Comparison of ENCODE assay signal across 8 mouse cellular contexts in genomic region chr6:143100478-143101115, GRCm38 (mm10). TPM values are rescaled to one million over a fixed set of nuclear protein-coding genes. Genes with fewer than 3 reads are reported as not detected.
DNase-seq lines count a peak whose midpoint lies in the region; ATAC-seq and TF ChIP-seq lines count a peak whose summit lies in the region.

No protein-coding gene starts in this region.

- no peak for TF ChIP-seq CTCF in bone marrow, adult 2 months (IDR thresholded peaks at IDR 0.05; ENCODE audit: control insufficient read depth, insufficient read depth, low read length)

- TF ChIP-seq POLR2A in bone marrow, adult 2 months (IDR thresholded peaks at IDR 0.05; ENCODE audit: borderline replicate concordance, control insufficient read depth, low read depth, low read length): no peak

- no peaks in the 10 kb centered on the region for H3K36me3 ChIP-seq in hindbrain, embryonic 11.5 days (ENCODE audit: control insufficient read depth, insufficient read depth, low read length)
- H3K36me3 ChIP-seq in midbrain, embryonic 14.5 days (ENCODE audit: control insufficient read depth, insufficient read depth, low read length): peaks cover 14% of the 10 kb centered on the region

- peak overlapping the region; percentile 69 for H3K4me2 ChIP-seq in hindbrain, embryonic 11.5 days (replicated peaks; ENCODE audit: low read depth, low read length)
- H3K4me2 ChIP-seq in midbrain, embryonic 14.5 days (ENCODE audit: low read length): peak overlapping the region; percentile 76

- DNase-seq in kidney, adult 9 months: peak; percentile 17
- DNase-seq in kidney, postnatal 25 days: no peak
- DNase-seq in hindbrain, embryonic 11.5 days (ENCODE audit: low spot score): no peak
- DNase-seq in midbrain, embryonic 14.5 days: no peak
- DNase-seq in left cerebral cortex, adult 8-10 months (ENCODE audit: low spot score in 2 of 2): no peak
- no peak for DNase-seq in spleen, postnatal 10 days (ENCODE audit: low spot score in 2 of 2)
- DNase-seq in urinary bladder, postnatal 4 days (ENCODE audit: low spot score in 2 of 2): no peak

- ATAC-seq in hindbrain, embryonic 11.5 days (ENCODE audit: low FRiP score): no peak
- ATAC-seq in midbrain, embryonic 14.5 days (ENCODE audit: low FRiP score, low TSS enrichment): no peak

- no peaks in the 10 kb centered on the region for H3K27me3 ChIP-seq in hindbrain, embryonic 11.5 days (ENCODE audit: control insufficient read depth, insufficient read depth, low read length)
- H3K27me3 ChIP-seq in midbrain, embryonic 14.5 days (ENCODE audit: control insufficient read depth, insufficient read depth, low read length): no peaks in the 10 kb centered on the region

- WGBS in bone marrow, adult 2 months: 43% methylated on average over 8 of the region's 8 CpGs
- 55% methylated on average over 8 of the region's 8 CpGs for WGBS in hindbrain, embryonic 11.5 days
- 53% methylated on average over 8 of the region's 8 CpGs for WGBS in midbrain, embryonic 14.5 days

- H3K9me3 ChIP-seq in hindbrain, embryonic 11.5 days (ENCODE audit: control insufficient read depth, low read length): no peaks in the 10 kb centered on the region
- H3K9me3 ChIP-seq in midbrain, embryonic 14.5 days (ENCODE audit: control insufficient read depth, low read length): no peaks in the 10 kb centered on the region

- peak overlapping the region; percentile 98 for H3K27ac ChIP-seq in bone marrow, adult 2 months (ENCODE audit: control insufficient read depth, insufficient read depth, low read depth, low read length, poor library complexity)
- no peak overlapping the region for H3K27ac ChIP-seq in hindbrain, embryonic 11.5 days (ENCODE audit: low read depth, low read length)
- H3K27ac ChIP-seq in midbrain, embryonic 14.5 days (replicated peaks; ENCODE audit: low read depth, low read length): peak overlapping the region; percentile 98

- H3K9ac ChIP-seq in hindbrain, embryonic 11.5 days (ENCODE audit: low read depth, low read length): peak overlapping the region; percentile 46
- peak overlapping the region; percentile 86; the same call in 1 of the 2 replicates for H3K9ac ChIP-seq in midbrain, embryonic 14.5 days (replicated peaks; ENCODE audit: low read length)

- H3K4me3 ChIP-seq in bone marrow, adult 2 months (replicated peaks; ENCODE audit: control insufficient read depth, low read depth, low read length): peak overlapping the region; percentile 84
- peak overlapping the region; percentile 84 for H3K4me3 ChIP-seq in hindbrain, embryonic 11.5 days (ENCODE audit: low read depth, low read length)
- H3K4me3 ChIP-seq in midbrain, embryonic 14.5 days (replicated peaks; ENCODE audit: low read depth, low read length): peak overlapping the region; percentile 88

- H3K4me1 ChIP-seq in bone marrow, adult 2 months (ENCODE audit: control insufficient read depth, insufficient read depth, low read length): peaks cover 1% of the 10 kb centered on the region
- H3K4me1 ChIP-seq in hindbrain, embryonic 11.5 days (replicated peaks; ENCODE audit: control insufficient read depth, insufficient read depth, low read length): no peaks in the 10 kb centered on the region
- H3K4me1 ChIP-seq in midbrain, embryonic 14.5 days (ENCODE audit: control insufficient read depth, insufficient read depth, low read length): peaks cover 13% of the 10 kb centered on the region

RNA-seq across cellular contexts. Expression of gene C2cd5, which starts 0.7 kb away (rescaled TPM):
- 26.5 and 31.1 TPM in 2 replicates for polyA plus RNA-seq in bone marrow, adult 2 months (2011; ENCODE audit: insufficient read depth, insufficient read length, low replicate concordance, missing spikeins)
- 33.1 and 35.5 TPM in 2 replicates for polyA plus RNA-seq in hindbrain, embryonic 11.5 days (2014; fragmentation: Nextera tagmentation; extraction: Ambion mirVana)
- polyA plus RNA-seq in midbrain, embryonic 14.5 days (2014; fragmentation: Nextera tagmentation; extraction: Ambion mirVana): 34.4 and 42.8 TPM in 2 replicates
- 10 to 100 TPM; 91.6 to 96.6 (median 95.4) TPM for total RNA-seq in left cerebral cortex, adult 8-10 months (2022)
